Mouse (Mus musculus) neural tube, embryonic 14.5 days (tissue): Measurements from ENCODE around the gene Ogfrl1. TPM values are rescaled to one million over a fixed set of nuclear protein-coding genes. Genes with fewer than 3 reads are reported as not detected.
"Not testable (repeated sequence)": the region's sequence is repeated elsewhere in the genome, so short reads cannot be mapped to it uniquely, and the experiment has no call there.

Experiments
- ATAC-seq: fragments of 200-750 bp; cut with Nextera tagmentation; 2 replicates; pipeline ENCODE4 v1.8.0; 2017; ENCODE audit warnings: low read depth, mild to moderate bottlenecking, moderate TSS enrichment, moderate library complexity
- H3K27ac ChIP-seq: fragments of 300-500 bp; sonication (generic); 2 replicates; pipeline ENCODE4 v1.5.1; 2014; ENCODE audit warnings: low read depth, mild to moderate bottlenecking, control low read depth, low read length, moderate library complexity, mixed read lengths
- H3K27me3 ChIP-seq: fragments of 300-500 bp; sonication (generic); 2 replicates; pipeline ENCODE4 v1.6.1; 2014; ENCODE audit warnings: low read length; ENCODE audit not compliant: control insufficient read depth, insufficient read depth
- H3K36me3 ChIP-seq: fragments of 300-500 bp; sonication (generic); 2 replicates; pipeline ENCODE4 v1.6.1; 2014; ENCODE audit warnings: low read length, mixed read lengths; ENCODE audit not compliant: control insufficient read depth, insufficient read depth
- H3K4me1 ChIP-seq: fragments of 300-500 bp; sonication (generic); 2 replicates; pipeline ENCODE4 v1.6.1; 2014; ENCODE audit warnings: low read length; ENCODE audit not compliant: control insufficient read depth, insufficient read depth
- H3K4me2 ChIP-seq: fragments of 300-500 bp; sonication (generic); 2 replicates; pipeline ENCODE4 v1.6.1; 2014; ENCODE audit warnings: mild to moderate bottlenecking, low read depth, low read length, control low read depth
- H3K4me3 ChIP-seq: fragments of 300-500 bp; sonication (generic); 2 replicates; pipeline ENCODE4 v1.5.1; 2014; ENCODE audit warnings: low read depth, low read length, control low read depth, mixed read lengths
- H3K9ac ChIP-seq: fragments of 300-500 bp; sonication (generic); replicated peaks from 2 replicates; pipeline ENCODE4 v1.6.1; 2014; ENCODE audit warnings: low read depth, mild to moderate bottlenecking, control low read depth, low read length, mixed read lengths
- H3K9me3 ChIP-seq: fragments of 300-500 bp; sonication (generic); 2 replicates; pipeline ENCODE4 v1.6.1; 2016; ENCODE audit warnings: low read length; ENCODE audit not compliant: control insufficient read depth
- WGBS: fragments of 180-500 bp; shearing (Covaris S2); extraction: QIAGEN DNeasy Blood & Tissue Kit; methylation state at CpG from one replicate; pipeline ENCODE4 v1.1.7; 2014; 5-methylcytosine and 5-hydroxymethylcytosine counted together
- polyA plus RNA-seq: library from polyadenylated mRNA; unstranded; fragments of >200 nt; fragmentation: Nextera tagmentation; extraction: Ambion mirVana; gene quantifications from 2 replicates; pipeline ENCODE4 v1.2.1, GENCODE M21; 2014

The Ogfrl1 gene
- polyA plus RNA-seq, 1 experiment from 2014 or later = 20.3 TPM

- no peak overlapping the region for H3K27ac ChIP-seq
- 87% methylated on average over 3 of the region's 3 CpGs for WGBS
- no peak overlapping the region for H3K4me3 ChIP-seq
- H3K9ac ChIP-seq = no peak overlapping the region
- no peaks in the 10 kb centered on the region for H3K9me3 ChIP-seq
- H3K4me1 ChIP-seq = no peaks in the 10 kb centered on the region
- H3K27me3 ChIP-seq = no peaks in the 10 kb centered on the region
- ATAC-seq = no peak
- no peak overlapping the region for H3K4me2 ChIP-seq
- no peaks in the 10 kb centered on the region for H3K36me3 ChIP-seq
Measured at GRCm38 (mm10) chr1:23402401-23402800, 4.8 kb upstream of the Ogfrl1 start.

GRCm38 (mm10) chr1:23399552-23399951, 2.0 kb upstream of the Ogfrl1 start:
- H3K9ac ChIP-seq = no peak overlapping the region
- no peaks in the 10 kb centered on the region for H3K4me1 ChIP-seq
- H3K27ac ChIP-seq = no peak overlapping the region
- H3K9me3 ChIP-seq = no peaks in the 10 kb centered on the region
- no peak overlapping the region for H3K4me2 ChIP-seq
- no peaks in the 10 kb centered on the region for H3K36me3 ChIP-seq
- no peak overlapping the region for H3K4me3 ChIP-seq
- 78% methylated on average over 1 of the region's 1 CpGs for WGBS
- H3K27me3 ChIP-seq = no peaks in the 10 kb centered on the region
- no peak for ATAC-seq

- H3K9me3 ChIP-seq, H3K27ac ChIP-seq, ATAC-seq, H3K9ac ChIP-seq, H3K36me3 ChIP-seq, H3K4me2 ChIP-seq, H3K4me3 ChIP-seq, H3K27me3 ChIP-seq, H3K4me1 ChIP-seq: not testable (repeated sequence)
- whole genome bisulfite sequencing = 80% methylated on average over 2 of the region's 2 CpGs
Measured at GRCm38 (mm10) chr1:23394356-23394755, 3.2 kb downstream of the Ogfrl1 start.

GRCm38 (mm10) chr1:23391744-23392143, 5.8 kb downstream of the Ogfrl1 start:
- no peak for ATAC-seq
- no peaks in the 10 kb centered on the region for H3K4me1 ChIP-seq
- no peaks in the 10 kb centered on the region for H3K36me3 ChIP-seq
- no peak overlapping the region for H3K4me2 ChIP-seq
- H3K27me3 ChIP-seq = no peaks in the 10 kb centered on the region
- no peak overlapping the region for H3K9ac ChIP-seq
- WGBS = 91% methylated on average over 7 of the region's 7 CpGs
- no peaks in the 10 kb centered on the region for H3K9me3 ChIP-seq
- H3K4me3 ChIP-seq = no peak overlapping the region
- H3K27ac ChIP-seq = no peak overlapping the region

GRCm38 (mm10) chr1:23384326-23384725, 13.2 kb downstream of the Ogfrl1 start:
- H3K36me3 ChIP-seq = no peaks in the 10 kb centered on the region
- no peaks in the 10 kb centered on the region for H3K27me3 ChIP-seq
- no peak overlapping the region for H3K4me3 ChIP-seq
- no peak overlapping the region for H3K9ac ChIP-seq
- H3K4me1 ChIP-seq = peaks cover 19% of the 10 kb centered on the region
- H3K9me3 ChIP-seq = no peaks in the 10 kb centered on the region
- 90% methylated on average over 6 of the region's 6 CpGs for WGBS
- no peak overlapping the region for H3K4me2 ChIP-seq
- no peak for ATAC-seq
- H3K27ac ChIP-seq = no peak overlapping the region

GRCm38 (mm10) chr1:23382806-23383653, 14.5 kb downstream of the Ogfrl1 start:
- H3K27ac ChIP-seq = peak overlapping the region; percentile 87
- H3K9me3 ChIP-seq = no peaks in the 10 kb centered on the region
- H3K4me1 ChIP-seq = peaks cover 22% of the 10 kb centered on the region
- H3K4me2 ChIP-seq = peak overlapping the region; percentile 80
- WGBS = under 1% methylated on average over 45 of the region's 93 CpGs
- no peaks in the 10 kb centered on the region for H3K36me3 ChIP-seq
- peak overlapping the region; percentile 87 for H3K9ac ChIP-seq
- ATAC-seq = peak; percentile 94
- no peaks in the 10 kb centered on the region for H3K27me3 ChIP-seq
- H3K4me3 ChIP-seq = peak overlapping the region; percentile 81

GRCm38 (mm10) chr1:23382461-23382805, 15.1 kb downstream of the Ogfrl1 start:
- H3K27me3 ChIP-seq = no peaks in the 10 kb centered on the region
- peak overlapping the region; percentile 81 for H3K4me3 ChIP-seq
- H3K36me3 ChIP-seq = no peaks in the 10 kb centered on the region
- ATAC-seq = peak; percentile 29; the same call in 1 of the 2 replicates
- no peaks in the 10 kb centered on the region for H3K9me3 ChIP-seq
- H3K4me1 ChIP-seq = peaks cover 22% of the 10 kb centered on the region
- WGBS = under 1% methylated on average over 21 of the region's 21 CpGs
- H3K9ac ChIP-seq = peak overlapping the region; percentile 87
- H3K27ac ChIP-seq = peak overlapping the region; percentile 87
- H3K4me2 ChIP-seq = peak overlapping the region; percentile 80

- Histone ChIP-seq H3K4me2 (peak overlapping the region; percentile 80), H3K9me3 (no peaks in the 10 kb centered on the region), H3K27ac (no peak overlapping the region), H3K36me3 (no peaks in the 10 kb centered on the region), H3K27me3 (no peaks in the 10 kb centered on the region), H3K4me1 (peaks cover 22% of the 10 kb centered on the region), H3K9ac (no peak overlapping the region; the same call in 1 of the 2 replicates), H3K4me3 (peak overlapping the region; percentile 81)
- 17% methylated on average over 9 of the region's 9 CpGs for WGBS
- no peak for ATAC-seq
Measured at GRCm38 (mm10) chr1:23382037-23382436, 15.5 kb downstream of the Ogfrl1 start.

- H3K4me3 ChIP-seq = peak overlapping the region; percentile 19
- no peak overlapping the region for H3K9ac ChIP-seq
- 62% methylated on average over 17 of the region's 17 CpGs for WGBS
- no peak for ATAC-seq
- no peaks in the 10 kb centered on the region for H3K9me3 ChIP-seq
- H3K27me3 ChIP-seq = no peaks in the 10 kb centered on the region
- H3K4me2 ChIP-seq = peak overlapping the region; percentile 80
- no peak overlapping the region for H3K27ac ChIP-seq
- H3K4me1 ChIP-seq = peaks cover 22% of the 10 kb centered on the region
- no peaks in the 10 kb centered on the region for H3K36me3 ChIP-seq
Measured at GRCm38 (mm10) chr1:23379911-23380740, 17.4 kb downstream of the Ogfrl1 start.
